Mouse (Mus musculus): ENCODE data around the gene Pde10a.

GRCm38 (mm10) chr17:8720961-8721360 is 195.8 kb downstream of the Pde10a start:
- TF ChIP-seq CTCF (conservative IDR thresholded peaks at IDR 0.05; ENCODE audit: low read length) (no peak), POU5F1 (IDR thresholded peaks at IDR 0.05; ENCODE audit: borderline replicate concordance, low read length) (no peak)
